Mouse (Mus musculus) mature B cell (primary cell): ENCODE data around the gene Sik3.
"Not testable (repeated sequence)": the region's sequence is repeated elsewhere in the genome, so short reads cannot be mapped to it uniquely, and the experiment has no call there.

Experiments
- in situ Hi-C: fragments of 300-500 bp; cut with MboI; formaldehyde crosslinking; loops from 2 replicates; pipeline ENCODE4 v1.14.3; 2019

Sik3 gene

GRCm38 (mm10) chr9:46103154-46103553 is 90.5 kb downstream of the Sik3 start:
- in situ Hi-C loops: no loop called here

- in situ Hi-C loops: no loop called here
Observed at GRCm38 (mm10) chr9:46106105-46106504, 93.5 kb downstream of the Sik3 start.

GRCm38 (mm10) chr9:46110648-46111047 is 98.0 kb downstream of the Sik3 start:
- in situ Hi-C loops: no loop called here

- in situ Hi-C loops: no loop called here
Observed at GRCm38 (mm10) chr9:46111334-46111733, 98.7 kb downstream of the Sik3 start.

GRCm38 (mm10) chr9:46112246-46112645 is 99.6 kb downstream of the Sik3 start:
- in situ Hi-C loops: no loop called here

GRCm38 (mm10) chr9:46118844-46119385 is 106.3 kb downstream of the Sik3 start:
- in situ Hi-C loops: no loop called here

- in situ Hi-C loops: no loop called here
Observed at GRCm38 (mm10) chr9:46119943-46120441, 107.4 kb downstream of the Sik3 start.

- in situ Hi-C loops: no loop called here
Observed at GRCm38 (mm10) chr9:46120468-46121253, 108.0 kb downstream of the Sik3 start.

GRCm38 (mm10) chr9:46121486-46121885 is 108.9 kb downstream of the Sik3 start:
- in situ Hi-C loops: no loop called here

GRCm38 (mm10) chr9:46122731-46123130 is 110.1 kb downstream of the Sik3 start:
- in situ Hi-C loops: no loop called here

- in situ Hi-C loops: no loop called here
Observed at GRCm38 (mm10) chr9:46126295-46126694, 113.7 kb downstream of the Sik3 start.

GRCm38 (mm10) chr9:46127326-46127725 is 114.7 kb downstream of the Sik3 start:
- in situ Hi-C loops: no loop called here

GRCm38 (mm10) chr9:46129241-46129640 is 116.6 kb downstream of the Sik3 start:
- in situ Hi-C loops: no loop called here

- in situ Hi-C loops: not testable (repeated sequence)
Observed at GRCm38 (mm10) chr9:46132821-46133220, 120.2 kb downstream of the Sik3 start.

- in situ Hi-C loops: no loop called here
Observed at GRCm38 (mm10) chr9:46138831-46139230, 126.2 kb downstream of the Sik3 start.

- in situ Hi-C loops: no loop called here
Observed at GRCm38 (mm10) chr9:46140811-46141210, 128.2 kb downstream of the Sik3 start.

- in situ Hi-C loops: no loop called here
Observed at GRCm38 (mm10) chr9:46142031-46142430, 129.4 kb downstream of the Sik3 start.

- in situ Hi-C loops: no loop called here
Observed at GRCm38 (mm10) chr9:46142492-46142891, 129.9 kb downstream of the Sik3 start.

- in situ Hi-C loops: no loop called here
Observed at GRCm38 (mm10) chr9:46144976-46145375, 132.4 kb downstream of the Sik3 start.

- in situ Hi-C loops: no loop called here
Observed at GRCm38 (mm10) chr9:46146437-46146836, 133.8 kb downstream of the Sik3 start.

GRCm38 (mm10) chr9:46148723-46149122 is 136.1 kb downstream of the Sik3 start:
- in situ Hi-C loops: no loop called here

GRCm38 (mm10) chr9:46149392-46149791 is 136.8 kb downstream of the Sik3 start:
- in situ Hi-C loops: no loop called here

- in situ Hi-C loops: no loop called here
Observed at GRCm38 (mm10) chr9:46150116-46150515, 137.5 kb downstream of the Sik3 start.
